Mouse (Mus musculus): Measurements from ENCODE around the gene Chaf1a. TPM values are rescaled to one million over a fixed set of nuclear protein-coding genes. Genes with fewer than 3 reads are reported as not detected.
"Not testable (repeated sequence)": the region's sequence is repeated elsewhere in the genome, so short reads cannot be mapped to it uniquely, and the experiment has no call there.

The Chaf1a gene
- polyA plus RNA-seq, 1 experiment from 2014 or later: 21.7 TPM

DNA sequence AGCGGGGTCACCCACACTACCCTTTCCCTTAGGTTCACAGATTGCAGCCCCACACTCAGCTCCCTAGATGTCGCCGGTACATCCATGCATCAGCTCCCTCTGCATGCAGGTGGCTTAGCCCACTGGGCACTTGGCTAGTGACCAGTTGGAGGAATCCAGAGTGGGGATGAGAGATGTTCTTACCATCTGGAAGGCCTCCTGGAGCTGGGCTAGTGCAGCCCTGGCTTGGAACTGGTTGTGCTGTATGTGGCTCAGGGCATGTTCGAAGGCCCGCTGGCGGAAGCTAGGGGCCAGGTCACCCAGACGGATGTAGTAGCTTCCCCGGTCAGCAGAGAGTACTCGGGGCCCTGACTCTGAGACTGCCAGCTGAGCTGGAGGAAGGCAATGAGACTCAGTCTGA is 62.7 kb downstream of the Chaf1a start:
- peaks cover 51% of the 10 kb centered on the region for H3K36me3 ChIP-seq

DNA sequence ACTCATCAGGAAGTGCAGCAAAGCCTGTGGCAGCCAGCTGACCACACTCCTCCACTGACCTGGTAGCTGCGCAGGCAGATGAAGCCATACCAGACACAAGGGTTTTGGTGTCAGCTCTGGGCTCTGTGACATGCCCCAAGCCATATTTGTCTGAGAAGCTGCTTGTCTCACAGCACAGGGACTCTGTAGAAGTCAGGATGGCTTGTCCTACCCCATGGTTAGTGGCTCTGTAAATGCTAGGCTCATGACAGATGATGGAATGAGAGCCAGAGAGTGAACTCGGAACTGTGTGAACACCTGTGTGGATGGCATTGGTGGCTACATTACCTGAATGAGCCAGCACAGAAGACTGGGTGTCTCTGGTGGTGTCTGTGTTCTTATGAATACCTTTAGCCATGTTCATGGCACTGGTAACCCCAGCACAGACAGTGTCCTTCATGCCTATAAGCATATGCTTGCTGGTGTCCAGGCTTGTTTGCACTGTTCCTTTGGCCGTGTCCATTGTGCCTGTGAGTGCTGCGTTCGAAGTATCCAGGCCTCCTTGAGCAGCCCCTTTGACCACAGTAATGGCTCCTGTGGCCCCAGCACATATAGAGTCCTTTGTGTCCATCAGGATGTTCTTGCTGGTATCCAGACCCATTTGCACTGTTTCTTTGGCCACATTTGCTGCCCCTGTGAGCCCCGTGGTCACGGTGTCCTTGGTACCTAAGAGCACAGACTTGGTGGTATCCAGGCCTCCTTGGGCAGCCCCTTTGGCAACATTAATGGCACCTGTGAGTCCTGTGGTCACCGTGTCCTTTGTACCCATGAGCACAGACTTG is 63.4 kb downstream of the Chaf1a start:
- WGBS: 92% methylated on average over 8 of the region's 8 CpGs
- H3K9ac ChIP-seq: no peak overlapping the region
- H3K4me3 ChIP-seq (replicated peaks): no peak overlapping the region
- no peaks in the 10 kb centered on the region for H3K4me1 ChIP-seq
- H3K9me3 ChIP-seq: no peaks in the 10 kb centered on the region
- H3K27me3 ChIP-seq (replicated peaks): no peaks in the 10 kb centered on the region
- H3K4me2 ChIP-seq: no peak overlapping the region
- no peak overlapping the region for H3K27ac ChIP-seq
- peaks cover 44% of the 10 kb centered on the region for H3K36me3 ChIP-seq
- no peak for ATAC-seq (ENCODE audit: insufficient read depth, low FRiP score, low read depth)

More for the DNA sequence above, 62.7 kb downstream of the Chaf1a start:
- Histone ChIP-seq H3K9ac (no peak overlapping the region), H3K9me3 (no peaks in the 10 kb centered on the region), H3K27ac (no peak overlapping the region), H3K4me1 (no peaks in the 10 kb centered on the region), H3K4me2 (no peak overlapping the region), H3K27me3 (replicated peaks) (no peaks in the 10 kb centered on the region), H3K4me3 (replicated peaks) (no peak overlapping the region)
- ATAC-seq (ENCODE audit: insufficient read depth, low FRiP score, low read depth): no peak
- WGBS: 93% methylated on average over 9 of the region's 9 CpGs

DNA sequence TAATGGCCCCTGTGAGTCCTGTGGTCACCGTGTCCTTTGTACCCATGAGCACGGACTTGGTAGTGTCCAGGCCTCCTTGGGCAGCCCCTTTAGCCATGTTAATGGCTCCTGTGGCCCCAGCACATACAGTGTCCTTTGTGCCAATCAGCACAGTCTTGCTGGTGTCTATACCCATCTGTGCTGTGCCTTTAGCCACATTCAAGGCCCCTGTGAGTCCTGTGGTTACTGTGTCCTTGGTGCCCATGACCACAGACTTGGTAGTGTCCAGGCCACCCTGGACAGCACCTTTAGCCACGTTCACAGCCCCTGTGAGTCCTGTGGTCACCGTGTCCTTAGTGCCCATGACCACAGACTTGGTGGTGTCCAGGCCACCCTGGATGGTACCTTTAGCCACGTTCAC is 64.6 kb downstream of the Chaf1a start:
- not testable (repeated sequence) for H3K9ac ChIP-seq; H3K4me3 ChIP-seq (replicated peaks); H3K27me3 ChIP-seq (replicated peaks); H3K4me1 ChIP-seq; H3K9me3 ChIP-seq; H3K4me2 ChIP-seq; ATAC-seq (ENCODE audit: insufficient read depth, low FRiP score, low read depth); H3K27ac ChIP-seq
- 98% methylated on average over 4 of the region's 5 CpGs for WGBS
- peaks cover 37% of the 10 kb centered on the region for H3K36me3 ChIP-seq

DNA sequence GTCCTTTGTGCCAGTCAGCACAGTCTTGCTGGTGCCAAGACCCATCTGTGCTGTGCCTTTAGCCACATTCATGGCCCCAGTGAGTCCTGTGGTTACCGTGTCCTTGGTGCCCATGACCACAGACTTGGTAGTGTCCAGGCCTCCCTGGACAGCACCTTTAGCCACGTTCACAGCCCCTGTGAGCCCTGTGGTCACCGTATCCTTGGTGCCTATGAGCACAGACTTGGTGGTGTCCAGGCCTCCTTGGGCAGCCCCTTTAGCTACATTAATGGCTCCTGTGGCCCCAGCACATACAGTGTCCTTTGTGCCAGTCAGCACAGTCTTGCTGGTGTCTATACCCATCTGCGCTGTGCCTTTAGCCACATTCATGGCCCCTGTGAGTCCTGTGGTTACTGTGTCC is 66.2 kb downstream of the Chaf1a start:
- not testable (repeated sequence) for H3K4me1 ChIP-seq; ATAC-seq (ENCODE audit: insufficient read depth, low FRiP score, low read depth)
- WGBS: 91% methylated on average over 4 of the region's 4 CpGs

DNA sequence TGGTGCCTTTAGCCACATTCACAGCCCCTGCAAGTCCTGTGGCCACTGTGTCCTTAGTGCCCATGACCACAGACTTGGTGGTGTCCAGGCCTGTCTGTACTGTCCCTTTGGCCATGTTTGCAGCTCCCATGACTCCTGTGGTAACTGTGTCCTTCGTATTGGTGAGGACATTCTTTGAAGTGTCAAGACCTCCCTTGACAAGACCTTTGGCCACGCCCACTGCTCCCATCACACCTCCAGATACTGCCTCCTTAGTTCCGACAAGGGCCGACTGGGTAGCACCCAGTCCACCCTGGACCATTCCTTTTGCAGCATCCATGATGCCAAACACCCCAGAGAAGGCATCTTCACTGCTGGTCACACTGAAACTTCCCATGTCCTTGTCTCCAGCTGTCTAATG is 66.7 kb downstream of the Chaf1a start:
- no peaks in the 10 kb centered on the region for H3K9me3 ChIP-seq
- H3K4me3 ChIP-seq (replicated peaks): no peak overlapping the region
- no peak for ATAC-seq (ENCODE audit: insufficient read depth, low FRiP score, low read depth)
- H3K4me1 ChIP-seq: no peaks in the 10 kb centered on the region
- no peaks in the 10 kb centered on the region for H3K27me3 ChIP-seq (replicated peaks)
- H3K27ac ChIP-seq: no peak overlapping the region
- H3K36me3 ChIP-seq: peaks cover 17% of the 10 kb centered on the region
- no peak overlapping the region for H3K9ac ChIP-seq
- no peak overlapping the region for H3K4me2 ChIP-seq
- WGBS: 69% methylated on average over 4 of the region's 4 CpGs

More for the DNA sequence above, 66.2 kb downstream of the Chaf1a start:
- H3K4me2 ChIP-seq; H3K27ac ChIP-seq; H3K27me3 ChIP-seq (replicated peaks); H3K9me3 ChIP-seq; H3K9ac ChIP-seq; H3K4me3 ChIP-seq (replicated peaks): not testable (repeated sequence)
- H3K36me3 ChIP-seq: peaks cover 21% of the 10 kb centered on the region

DNA sequence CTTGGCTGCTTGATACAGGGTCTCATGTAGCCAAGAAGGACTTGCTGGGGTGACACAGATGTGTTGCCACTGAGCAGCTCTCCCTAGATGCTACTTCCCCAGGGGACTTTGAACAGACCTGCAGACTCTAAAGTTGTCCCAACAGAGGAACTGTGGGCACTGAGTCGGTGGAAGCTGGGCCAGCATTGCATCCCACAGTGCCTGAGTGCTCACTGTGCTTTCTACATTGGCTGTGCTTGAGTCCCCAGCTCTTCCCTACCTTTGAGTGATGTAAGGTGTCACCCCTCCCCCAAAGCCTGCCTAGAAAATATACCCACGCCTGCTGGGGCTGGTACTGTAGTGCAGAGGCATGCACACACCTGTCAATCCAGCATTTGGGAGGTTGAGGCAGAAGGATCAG is 67.5 kb downstream of the Chaf1a start:
- no peak for ATAC-seq (ENCODE audit: insufficient read depth, low FRiP score, low read depth)
- 68% methylated on average over 2 of the region's 2 CpGs for WGBS
- H3K4me2 ChIP-seq: no peak overlapping the region

DNA sequence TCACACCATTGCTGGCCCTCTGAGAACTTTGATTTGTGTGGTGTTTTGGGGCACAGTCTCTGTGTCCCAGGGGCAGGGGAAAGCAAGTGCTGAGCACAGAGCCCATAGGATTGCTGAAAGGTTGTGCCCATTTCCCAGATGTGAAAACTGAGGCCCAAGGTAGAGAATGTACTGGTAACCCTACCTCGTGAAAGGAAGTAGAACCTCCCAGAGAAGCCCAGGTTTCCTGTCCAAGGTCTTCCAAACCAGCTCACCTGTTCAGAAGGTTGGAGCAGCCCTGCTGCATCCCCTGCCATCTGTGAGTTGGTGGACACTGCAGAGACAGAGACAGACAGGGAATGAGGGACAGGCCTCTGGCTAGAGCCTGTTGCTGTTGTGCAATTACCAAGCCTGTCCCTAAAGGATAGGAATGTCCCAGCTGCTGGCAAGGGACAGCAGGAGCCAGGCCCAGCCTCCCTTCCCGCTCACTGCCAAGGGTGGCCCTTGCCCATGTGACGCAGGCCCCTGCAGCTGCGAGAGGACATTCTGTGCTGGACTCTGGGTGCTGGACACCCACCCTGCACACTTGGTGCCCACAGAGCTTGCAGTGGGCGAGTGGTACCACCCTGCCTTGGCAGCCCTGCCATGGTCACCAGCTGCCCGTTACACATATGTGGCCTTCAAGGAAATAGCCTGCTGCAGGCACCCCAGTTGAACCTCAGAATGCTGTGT is 68.2 kb downstream of the Chaf1a start:
- WGBS: 78% methylated on average over 6 of the region's 6 CpGs
- H3K36me3 ChIP-seq: peaks cover 4% of the 10 kb centered on the region; the same call in 1 of the 2 replicates
- ATAC-seq (ENCODE audit: insufficient read depth, low FRiP score, low read depth): no peak
- no peaks in the 10 kb centered on the region for H3K9me3 ChIP-seq
- no peaks in the 10 kb centered on the region for H3K27me3 ChIP-seq (replicated peaks)
- H3K4me1 ChIP-seq: no peaks in the 10 kb centered on the region
- H3K9ac ChIP-seq: no peak overlapping the region
- H3K4me2 ChIP-seq: no peak overlapping the region
- no peak overlapping the region for H3K27ac ChIP-seq
- H3K4me3 ChIP-seq (replicated peaks): no peak overlapping the region

More for the DNA sequence above, 67.5 kb downstream of the Chaf1a start:
- Histone ChIP-seq H3K27me3 (replicated peaks) (no peaks in the 10 kb centered on the region), H3K36me3 (peaks cover 11% of the 10 kb centered on the region), H3K4me3 (replicated peaks) (no peak overlapping the region), H3K27ac (no peak overlapping the region), H3K9me3 (no peaks in the 10 kb centered on the region), H3K4me1 (no peaks in the 10 kb centered on the region), H3K9ac (no peak overlapping the region)

DNA sequence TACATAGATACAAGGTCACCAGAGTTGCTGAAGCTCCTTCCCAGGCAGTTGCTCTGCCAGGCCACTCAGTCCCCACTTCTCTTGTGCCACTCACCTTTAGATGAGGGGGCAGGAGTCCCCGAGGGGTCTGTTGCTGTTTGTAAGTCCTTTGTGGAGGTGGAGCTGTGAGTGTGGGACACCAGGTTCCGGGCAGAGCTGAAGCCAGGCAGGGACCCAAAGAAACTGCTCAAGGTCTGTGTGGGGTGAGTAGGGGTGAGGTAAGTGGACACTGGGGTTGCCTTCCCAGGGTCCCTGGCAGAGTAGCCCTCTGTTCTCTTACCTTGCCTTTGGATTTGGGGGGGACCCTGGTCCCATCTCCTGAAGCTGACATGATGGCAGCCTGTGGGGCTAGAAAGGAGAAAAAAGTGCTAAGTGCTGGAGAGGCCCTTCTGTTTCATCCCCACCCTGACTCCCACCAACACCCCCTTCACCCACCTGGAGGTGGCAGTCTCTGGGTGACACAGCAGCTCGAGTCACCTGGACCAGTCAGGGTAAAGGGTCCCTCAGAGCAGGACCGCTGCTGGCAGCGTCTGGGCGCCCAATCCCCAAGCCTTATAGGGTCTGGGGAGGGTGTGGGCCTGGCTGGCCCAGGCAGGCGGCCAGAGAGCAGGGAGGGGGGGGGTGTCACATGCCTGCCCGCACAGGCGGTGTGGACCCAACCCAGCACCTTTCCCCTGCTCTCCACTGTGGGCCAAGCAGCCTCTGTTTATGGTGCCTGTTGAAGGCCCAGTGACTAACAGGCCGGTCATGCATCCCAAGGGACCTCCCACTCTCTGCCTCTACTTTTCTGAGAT is 69.2 kb downstream of the Chaf1a start, which contains the start of gene Plin4:
Gene Plin4 (minus strand): TSS at position 585 of the 833 bp plus-strand sequence.
- Histone ChIP-seq H3K9me3 (no peaks in the 10 kb centered on the region), H3K27me3 (replicated peaks) (no peaks in the 10 kb centered on the region), H3K4me1 (no peaks in the 10 kb centered on the region), H3K9ac (no peak within 1 kb of the TSS), H3K36me3 (no peaks in the 10 kb centered on the region; the same call in 1 of the 2 replicates), H3K4me2 (no peak within 1 kb of the TSS), H3K4me3 (replicated peaks) (no peak within 1 kb of the TSS), H3K27ac (no peak within 1 kb of the TSS)
- no peak for ATAC-seq (ENCODE audit: insufficient read depth, low FRiP score, low read depth)
- 60% methylated on average over 10 of the region's 10 CpGs for WGBS

DNA sequence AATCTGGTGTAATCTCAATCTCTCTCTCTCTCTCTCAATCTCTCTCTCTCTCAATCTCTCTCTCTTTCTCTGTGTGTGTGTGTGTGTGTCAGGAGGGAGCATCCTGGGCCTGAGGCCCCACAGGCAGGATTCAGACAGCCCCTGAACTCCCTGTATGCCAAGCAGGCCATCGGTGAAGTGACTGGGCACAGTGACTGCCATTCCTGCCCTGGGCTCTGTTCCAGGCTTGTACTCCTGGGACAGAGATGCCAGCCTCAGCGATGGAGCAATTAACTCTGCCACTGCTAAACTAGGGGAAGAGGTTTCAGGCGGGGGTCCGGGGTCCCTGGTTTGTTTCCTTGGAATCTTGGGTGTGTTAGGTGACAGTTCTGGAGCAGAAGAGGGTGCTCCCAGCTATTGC is 70.3 kb downstream of the Chaf1a start:
- no peaks in the 10 kb centered on the region for H3K27me3 ChIP-seq (replicated peaks)
- H3K27ac ChIP-seq: no peak overlapping the region
- no peak overlapping the region for H3K4me3 ChIP-seq (replicated peaks)
- 77% methylated on average over 4 of the region's 4 CpGs for WGBS
- H3K4me1 ChIP-seq: no peaks in the 10 kb centered on the region
- no peaks in the 10 kb centered on the region; the same call in 1 of the 2 replicates for H3K36me3 ChIP-seq
- no peak for ATAC-seq (ENCODE audit: insufficient read depth, low FRiP score, low read depth)
- no peak overlapping the region for H3K4me2 ChIP-seq
- H3K9ac ChIP-seq: no peak overlapping the region
- no peaks in the 10 kb centered on the region for H3K9me3 ChIP-seq

DNA sequence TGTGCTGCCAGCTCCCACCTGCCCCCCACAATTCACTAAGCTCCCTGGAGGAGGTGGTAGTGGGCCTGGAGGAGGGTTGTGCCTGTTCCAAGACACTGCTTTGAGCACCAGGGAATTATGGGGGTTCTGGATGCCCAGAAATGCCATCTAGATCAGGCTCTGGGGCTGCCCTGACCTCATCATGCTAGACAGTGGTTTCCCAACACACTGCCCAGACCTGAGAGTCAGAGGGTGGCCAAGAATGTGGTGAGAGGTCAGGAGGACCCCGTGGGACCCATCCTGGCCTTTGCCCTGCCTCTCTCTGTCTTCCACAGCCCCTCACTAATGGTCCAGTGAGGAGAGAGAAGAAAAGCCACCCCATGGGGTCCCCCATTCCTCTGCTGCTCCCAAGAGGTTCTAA is 70.8 kb downstream of the Chaf1a start:
- H3K9me3 ChIP-seq: no peaks in the 10 kb centered on the region
- H3K27me3 ChIP-seq (replicated peaks): no peaks in the 10 kb centered on the region
- H3K4me3 ChIP-seq (replicated peaks): no peak overlapping the region
- H3K9ac ChIP-seq: no peak overlapping the region
- no peaks in the 10 kb centered on the region; the same call in 1 of the 2 replicates for H3K36me3 ChIP-seq
- H3K4me2 ChIP-seq: no peak overlapping the region
- no peaks in the 10 kb centered on the region for H3K4me1 ChIP-seq
- 50% methylated on average over 1 of the region's 1 CpGs for WGBS
- no peak overlapping the region for H3K27ac ChIP-seq
- ATAC-seq (ENCODE audit: insufficient read depth, low FRiP score, low read depth): no peak

DNA sequence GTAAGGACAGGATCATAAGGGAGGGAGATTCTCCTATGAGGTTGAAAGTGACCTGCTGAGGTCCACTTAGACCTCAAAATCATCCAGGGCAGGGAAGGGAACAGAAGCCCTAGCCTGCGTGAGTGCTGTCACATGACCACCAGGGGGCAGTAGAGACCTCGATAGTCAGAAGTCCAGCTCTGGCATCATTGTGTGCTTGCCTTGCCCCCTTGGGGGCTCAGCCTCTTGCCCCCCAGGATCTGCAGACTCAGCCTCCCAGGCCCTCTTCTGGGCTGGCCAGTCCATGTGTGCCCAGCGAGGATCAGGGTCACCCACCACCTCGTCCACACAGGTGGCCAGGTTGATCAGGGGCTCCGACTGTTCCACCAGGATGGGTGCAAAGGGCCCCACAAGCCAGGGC is 71.6 kb downstream of the Chaf1a start:
- Histone ChIP-seq H3K4me1 (no peaks in the 10 kb centered on the region), H3K4me3 (replicated peaks) (no peak overlapping the region), H3K36me3 (no peaks in the 10 kb centered on the region; the same call in 1 of the 2 replicates), H3K9ac (no peak overlapping the region), H3K4me2 (no peak overlapping the region), H3K27me3 (replicated peaks) (no peaks in the 10 kb centered on the region), H3K27ac (no peak overlapping the region), H3K9me3 (no peaks in the 10 kb centered on the region)
- WGBS: 54% methylated on average over 5 of the region's 5 CpGs
- no peak for ATAC-seq (ENCODE audit: insufficient read depth, low FRiP score, low read depth)
